Mouse (Mus musculus): Measurements from ENCODE around the gene Gphn. TPM values are rescaled to one million over a fixed set of nuclear protein-coding genes. Genes with fewer than 3 reads are reported as not detected.
A peak's percentile ranks its signal among the peaks of the same experiment; 100 is the strongest.

Gphn gene
- polyA plus RNA-seq, 1 experiment from 2014 or later = 14.6 TPM

- H3K27ac ChIP-seq (replicated peaks) = peak overlapping the region; percentile 45; the same call in 1 of the 2 replicates
Observed at GRCm38 (mm10) chr12:78205915-78206570, 20.1 kb upstream of the Gphn start.

GRCm38 (mm10) chr12:78206571-78206960 lies 19.6 kb upstream of the Gphn start:
- H3K4me1 ChIP-seq (replicated peaks; ENCODE audit: control insufficient read depth, insufficient read depth) = no peaks in the 10 kb centered on the region
- H3K9ac ChIP-seq (ENCODE audit: low read length) = no peak overlapping the region
- TF ChIP-seq CTCF (IDR thresholded peaks at IDR 0.05; ENCODE audit: low read depth) (no peak), EP300 (optimal IDR thresholded peaks at IDR 0.05) (no peak)
- DNase-seq (ENCODE audit: low spot score) (no peak), ATAC-seq (ENCODE audit: low FRiP score, low TSS enrichment) (no peak)
- no peaks in the 10 kb centered on the region for H3K27me3 ChIP-seq (ENCODE audit: control insufficient read depth, insufficient read depth, low read length)
- 47% methylated on average over 4 of the region's 4 CpGs for WGBS
- peak overlapping the region; percentile 27; the same call in 1 of the 2 replicates for H3K4me3 ChIP-seq (ENCODE audit: low read depth, low read length)
- H3K4me2 ChIP-seq (replicated peaks; ENCODE audit: low read depth) = peak overlapping the region; percentile 44; the same call in 1 of the 2 replicates
- H3K27ac ChIP-seq (replicated peaks) = peak overlapping the region; percentile 45; the same call in 1 of the 2 replicates
- H3K36me3 ChIP-seq (ENCODE audit: control insufficient read depth, insufficient read depth, low read length) = no peaks in the 10 kb centered on the region
- H3K9me3 ChIP-seq (ENCODE audit: control insufficient read depth, low read length) = no peaks in the 10 kb centered on the region

More at GRCm38 (mm10) chr12:78205915-78206570, 20.1 kb upstream of the Gphn start:
- Histone ChIP-seq H3K27me3 (ENCODE audit: control insufficient read depth, insufficient read depth, low read length) (no peaks in the 10 kb centered on the region), H3K4me1 (replicated peaks; ENCODE audit: control insufficient read depth, insufficient read depth) (no peaks in the 10 kb centered on the region), H3K36me3 (ENCODE audit: control insufficient read depth, insufficient read depth, low read length) (no peaks in the 10 kb centered on the region), H3K4me3 (ENCODE audit: low read depth, low read length) (peak overlapping the region; percentile 27), H3K9ac (ENCODE audit: low read length) (no peak overlapping the region), H3K9me3 (ENCODE audit: control insufficient read depth, low read length) (no peaks in the 10 kb centered on the region), H3K4me2 (replicated peaks; ENCODE audit: low read depth) (peak overlapping the region; percentile 44)
- ATAC-seq (ENCODE audit: low FRiP score, low TSS enrichment) (peak; percentile 81), DNase-seq (ENCODE audit: low spot score) (peak; percentile 38)
- peak; percentile 62 for TF ChIP-seq EP300 (optimal IDR thresholded peaks at IDR 0.05)
- peak; percentile 89 for TF ChIP-seq CTCF (IDR thresholded peaks at IDR 0.05; ENCODE audit: low read depth)
- WGBS = 7% methylated on average over 5 of the region's 5 CpGs

GRCm38 (mm10) chr12:78209856-78210255 lies 16.3 kb upstream of the Gphn start:
- no peak for TF ChIP-seq CTCF (IDR thresholded peaks at IDR 0.05; ENCODE audit: low read depth)
- TF ChIP-seq EP300 (optimal IDR thresholded peaks at IDR 0.05) = no peak
- Histone ChIP-seq H3K27ac (replicated peaks) (no peak overlapping the region), H3K9me3 (ENCODE audit: control insufficient read depth, low read length) (no peaks in the 10 kb centered on the region), H3K4me3 (ENCODE audit: low read depth, low read length) (no peak overlapping the region), H3K36me3 (ENCODE audit: control insufficient read depth, insufficient read depth, low read length) (no peaks in the 10 kb centered on the region), H3K27me3 (ENCODE audit: control insufficient read depth, insufficient read depth, low read length) (no peaks in the 10 kb centered on the region), H3K4me1 (replicated peaks; ENCODE audit: control insufficient read depth, insufficient read depth) (no peaks in the 10 kb centered on the region), H3K4me2 (replicated peaks; ENCODE audit: low read depth) (no peak overlapping the region), H3K9ac (ENCODE audit: low read length) (no peak overlapping the region)
- DNase-seq (ENCODE audit: low spot score) (no peak), ATAC-seq (ENCODE audit: low FRiP score, low TSS enrichment) (no peak)
- 76% methylated on average over 2 of the region's 2 CpGs for WGBS

- WGBS = 60% methylated on average over 6 of the region's 6 CpGs
- ATAC-seq (ENCODE audit: low FRiP score, low TSS enrichment) = no peak
Observed at GRCm38 (mm10) chr12:78215490-78215889, 10.7 kb upstream of the Gphn start.

GRCm38 (mm10) chr12:78219191-78219825 lies 6.9 kb upstream of the Gphn start:
- 49% methylated on average over 4 of the region's 4 CpGs for WGBS
- Histone ChIP-seq H3K36me3 (ENCODE audit: control insufficient read depth, insufficient read depth, low read length) (no peaks in the 10 kb centered on the region), H3K27ac (replicated peaks) (no peak overlapping the region), H3K27me3 (ENCODE audit: control insufficient read depth, insufficient read depth, low read length) (no peaks in the 10 kb centered on the region), H3K4me2 (replicated peaks; ENCODE audit: low read depth) (no peak overlapping the region), H3K9ac (ENCODE audit: low read length) (no peak overlapping the region), H3K4me1 (replicated peaks; ENCODE audit: control insufficient read depth, insufficient read depth) (no peaks in the 10 kb centered on the region), H3K9me3 (ENCODE audit: control insufficient read depth, low read length) (no peaks in the 10 kb centered on the region), H3K4me3 (ENCODE audit: low read depth, low read length) (no peak overlapping the region)
- no peak for DNase-seq (ENCODE audit: low spot score)
- ATAC-seq (ENCODE audit: low FRiP score, low TSS enrichment) = no peak
- TF ChIP-seq EP300 (optimal IDR thresholded peaks at IDR 0.05) (no peak), CTCF (IDR thresholded peaks at IDR 0.05; ENCODE audit: low read depth) (no peak)

More at GRCm38 (mm10) chr12:78215490-78215889, 10.7 kb upstream of the Gphn start:
- Histone ChIP-seq H3K9me3 (ENCODE audit: control insufficient read depth, low read length) (no peaks in the 10 kb centered on the region), H3K27me3 (ENCODE audit: control insufficient read depth, insufficient read depth, low read length) (no peaks in the 10 kb centered on the region), H3K36me3 (ENCODE audit: control insufficient read depth, insufficient read depth, low read length) (no peaks in the 10 kb centered on the region), H3K9ac (ENCODE audit: low read length) (no peak overlapping the region), H3K27ac (replicated peaks) (no peak overlapping the region), H3K4me1 (replicated peaks; ENCODE audit: control insufficient read depth, insufficient read depth) (no peaks in the 10 kb centered on the region), H3K4me2 (replicated peaks; ENCODE audit: low read depth) (no peak overlapping the region), H3K4me3 (ENCODE audit: low read depth, low read length) (no peak overlapping the region)
- DNase-seq (ENCODE audit: low spot score) = no peak
- TF ChIP-seq CTCF (IDR thresholded peaks at IDR 0.05; ENCODE audit: low read depth) (no peak), EP300 (optimal IDR thresholded peaks at IDR 0.05) (no peak)

- DNase-seq (ENCODE audit: low spot score) (peak; percentile 91), ATAC-seq (ENCODE audit: low FRiP score, low TSS enrichment) (peak; percentile 90)
- no peaks in the 10 kb centered on the region for H3K4me1 ChIP-seq (replicated peaks; ENCODE audit: control insufficient read depth, insufficient read depth)
- peak overlapping the region; percentile 98 for H3K27ac ChIP-seq (replicated peaks)
- peak overlapping the region; percentile 84 for H3K4me2 ChIP-seq (replicated peaks; ENCODE audit: low read depth)
- WGBS = 0% methylated on average over 42 of the region's 48 CpGs
- peak overlapping the region; percentile 87 for H3K9ac ChIP-seq (ENCODE audit: low read length)
- H3K36me3 ChIP-seq (ENCODE audit: control insufficient read depth, insufficient read depth, low read length) = no peaks in the 10 kb centered on the region
- H3K27me3 ChIP-seq (ENCODE audit: control insufficient read depth, insufficient read depth, low read length) = no peaks in the 10 kb centered on the region
- H3K9me3 ChIP-seq (ENCODE audit: control insufficient read depth, low read length) = no peaks in the 10 kb centered on the region
- TF ChIP-seq CTCF (IDR thresholded peaks at IDR 0.05; ENCODE audit: low read depth) (no peak), EP300 (optimal IDR thresholded peaks at IDR 0.05) (no peak)
- H3K4me3 ChIP-seq (ENCODE audit: low read depth, low read length) = peak overlapping the region; percentile 98
Observed at GRCm38 (mm10) chr12:78226519-78226875, 318 bp downstream of the Gphn start.

All from stomach, postnatal 0 days (tissue).